9 mouse cellular contexts compared by ENCODE assay signal in the genomic region with DNA sequence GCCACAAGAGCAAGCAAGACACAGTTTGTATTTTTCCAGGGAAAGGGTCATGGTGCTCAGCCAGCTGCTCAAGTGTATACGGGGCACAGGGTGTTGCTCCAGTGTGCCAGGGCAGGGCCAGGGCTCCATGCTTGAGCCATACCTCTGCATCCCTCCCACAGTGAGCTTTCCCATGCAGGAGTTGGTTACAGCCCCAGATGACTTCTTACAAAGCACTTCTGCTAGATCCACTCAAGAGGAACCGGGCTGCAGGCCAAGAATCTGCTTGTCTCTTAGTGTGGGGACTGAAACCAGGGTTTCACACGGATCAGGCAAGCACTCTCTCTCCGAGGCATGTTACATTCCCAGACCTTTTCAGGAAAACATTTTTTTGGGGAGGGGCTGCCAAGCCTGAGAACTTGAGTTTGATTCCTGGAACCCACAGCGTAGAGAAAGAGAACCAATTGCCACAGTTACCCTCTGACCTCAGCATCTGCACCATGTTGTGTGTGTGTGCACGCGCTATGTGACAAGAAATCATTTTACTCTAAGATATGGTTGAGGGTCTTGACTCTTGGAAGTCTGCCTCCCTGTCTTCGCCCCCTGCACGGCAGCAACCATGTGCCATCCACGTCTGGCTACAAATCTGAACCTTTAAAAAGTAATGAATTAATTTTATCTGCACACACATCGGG. TPM values are rescaled to one million over a fixed set of nuclear protein-coding genes. Genes with fewer than 3 reads are reported as not detected.
DNase-seq lines count a peak whose midpoint lies in the region; ATAC-seq and TF ChIP-seq lines count a peak whose summit lies in the region.
"Had no signal": no experiment of that assay in that cellular context is flagged by ENCODE, and none has a peak within 500 bp of the region (broad histone marks: within the 10 kb centered on the region; RNA-seq: fewer than 3 reads in every experiment).

No protein-coding gene starts in this region.

- no peak for TF ChIP-seq CTCF in embryonic fibroblast, embryonic 13.5 days (IDR thresholded peaks at IDR 0.05; ENCODE audit: borderline replicate concordance, insufficient read depth, low read length)
- TF ChIP-seq CTCF in spleen, adult 2 months (IDR thresholded peaks at IDR 0.05; ENCODE audit: extremely low read depth, insufficient read depth, insufficient read length, insufficient replicate concordance) = no peak

- no peaks in the 10 kb centered on the region for H3K9me3 ChIP-seq in heart, embryonic 14.5 days (ENCODE audit: control insufficient read depth, low read length)
- no peaks in the 10 kb centered on the region for H3K9me3 ChIP-seq in lung, embryonic 15.5 days

- H3K27me3 ChIP-seq in heart, embryonic 14.5 days (ENCODE audit: control insufficient read depth, insufficient read depth, low read length) = no peaks in the 10 kb centered on the region
- H3K27me3 ChIP-seq in lung, embryonic 15.5 days = no peaks in the 10 kb centered on the region
- no peaks in the 10 kb centered on the region for H3K27me3 ChIP-seq in spleen, adult 2 months (ENCODE audit: control insufficient read depth, insufficient read depth, low read length)

- peak; percentile 53 for DNase-seq in ovary, adult 18-20 months (ENCODE audit: low spot score)
- no peak for DNase-seq in ovary, postnatal 10 days (ENCODE audit: low spot score)
- peak; percentile 83 to 93 for DNase-seq in kidney, postnatal 36 days
- DNase-seq in spleen, adult 2 months (ENCODE audit: low read depth in 1 of 2, low spot score in 2 of 2) = peak in 1 of 2 experiments; percentile 46
- no peak for DNase-seq in yolk sac, embryonic 10.5 days (ENCODE audit: low spot score)

- no peak for TF ChIP-seq POLR2A in embryonic fibroblast, embryonic 13.5 days (IDR thresholded peaks at IDR 0.05; ENCODE audit: low read depth, low read length)
- no peak for TF ChIP-seq POLR2A in spleen, adult 2 months (IDR thresholded peaks at IDR 0.05; ENCODE audit: low read depth, low read length)

- ATAC-seq in heart, embryonic 14.5 days (ENCODE audit: insufficient number of reproducible peaks, insufficient read depth, low FRiP score, low read depth) = peak; percentile 74
- peak; percentile 77 for ATAC-seq in lung, embryonic 15.5 days (ENCODE audit: borderline replicate concordance, extremely low read depth, low FRiP score, low TSS enrichment)

- H3K36me3 ChIP-seq in heart, embryonic 14.5 days (ENCODE audit: control insufficient read depth, insufficient read depth, low read length) = no peaks in the 10 kb centered on the region
- no peaks in the 10 kb centered on the region for H3K36me3 ChIP-seq in lung, embryonic 15.5 days
- H3K36me3 ChIP-seq in spleen, adult 2 months (ENCODE audit: control insufficient read depth, insufficient read depth, low read length) = no peaks in the 10 kb centered on the region

- H3K4me1 ChIP-seq in embryonic fibroblast, embryonic 13.5 days (ENCODE audit: control insufficient read depth, insufficient read depth, low read length) = peaks cover 20% of the 10 kb centered on the region; the same call in 1 of the 2 replicates
- H3K4me1 ChIP-seq in heart, embryonic 14.5 days (ENCODE audit: control insufficient read depth in 2 of 2, insufficient read depth in 2 of 2, low read length in 2 of 2) = peaks cover 35 to 48% of the 10 kb centered on the region in 2 experiments
- H3K4me1 ChIP-seq in lung, embryonic 15.5 days = peaks cover 63% of the 10 kb centered on the region
- peaks cover 43% of the 10 kb centered on the region; the same call in 1 of the 2 replicates for H3K4me1 ChIP-seq in spleen, adult 2 months (ENCODE audit: control insufficient read depth, insufficient read depth, insufficient read length)

- no peak overlapping the region for H3K4me3 ChIP-seq in embryonic fibroblast, embryonic 13.5 days (ENCODE audit: insufficient read depth, low read length)
- no peak overlapping the region for H3K4me3 ChIP-seq in heart, embryonic 14.5 days (ENCODE audit: control insufficient read depth in 1 of 2, insufficient read depth in 1 of 2, low read depth in 1 of 2, low read length in 2 of 2)
- no peak overlapping the region for H3K4me3 ChIP-seq in lung, embryonic 15.5 days
- no peak overlapping the region for H3K4me3 ChIP-seq in spleen, adult 2 months (ENCODE audit: extremely low read depth, insufficient read depth, insufficient read length)

- peak overlapping the region; percentile 77 for H3K27ac ChIP-seq in embryonic fibroblast, embryonic 13.5 days (ENCODE audit: insufficient read depth, low read length)
- H3K27ac ChIP-seq in heart, embryonic 14.5 days (replicated peaks in 1 of 2; ENCODE audit: control insufficient read depth in 1 of 2, insufficient read depth in 1 of 2, low read depth in 2 of 2, low read length in 2 of 2) = peak overlapping the region; percentile 76
- H3K27ac ChIP-seq in lung, embryonic 15.5 days = peak overlapping the region; percentile 85
- peak overlapping the region; percentile 74 for H3K27ac ChIP-seq in spleen, adult 2 months (ENCODE audit: insufficient read depth, low read length)

- H3K9ac ChIP-seq in heart, embryonic 14.5 days (ENCODE audit: low read length) = peak overlapping the region; percentile 46; the same call in 1 of the 2 replicates
- no peak overlapping the region for H3K9ac ChIP-seq in lung, embryonic 15.5 days

- 31% methylated on average over 11 of the region's 11 CpGs for WGBS in heart, embryonic 14.5 days
- 33% methylated on average over 11 of the region's 11 CpGs for WGBS in lung, embryonic 15.5 days
- 66% methylated on average over 11 of the region's 11 CpGs for WGBS in spleen, adult 2 months

- peak overlapping the region; percentile 41 for H3K4me2 ChIP-seq in heart, embryonic 14.5 days (ENCODE audit: low read length)
- H3K4me2 ChIP-seq in lung, embryonic 15.5 days = no peak overlapping the region

RNA-seq across cellular contexts. Expression of a gene that starts 19.6 kb away (rescaled TPM):
- 8.4 and 8.5 TPM in 2 replicates for polyA plus RNA-seq in embryonic fibroblast, embryonic 13.5 days (2011; ENCODE audit: insufficient read length, low read depth, missing spikeins)
- polyA plus RNA-seq in heart, embryonic 14.5 days (2014; fragmentation: Nextera tagmentation; extraction: Ambion mirVana) = 1.3 and 1.5 TPM in 2 replicates
- 2.8 and 3.5 TPM in 2 replicates for polyA plus RNA-seq in lung, embryonic 15.5 days (2015; fragmentation: Nextera tagmentation; extraction: Ambion mirVana)
- 49.6 and 57.7 TPM in 2 replicates for polyA plus RNA-seq in spleen, adult 2 months (2012; rRNA removed)

RNA-seq across cellular contexts. Expression of a gene that starts 29.4 kb away (rescaled TPM):
- polyA plus RNA-seq in embryonic fibroblast, embryonic 13.5 days (2011; ENCODE audit: insufficient read length, low read depth, missing spikeins) = not detected in 2 replicates
- not detected in 2 replicates for polyA plus RNA-seq in heart, embryonic 14.5 days (2014; fragmentation: Nextera tagmentation; extraction: Ambion mirVana)
- not detected in 2 replicates for polyA plus RNA-seq in lung, embryonic 15.5 days (2015; fragmentation: Nextera tagmentation; extraction: Ambion mirVana)
- not detected in 2 replicates for polyA plus RNA-seq in spleen, adult 2 months (2012; rRNA removed)
- polyA plus RNA-seq: limb, embryonic 11.5 days had no signal

RNA-seq across cellular contexts. Expression of a gene that starts 39.3 kb away (rescaled TPM):
- polyA plus RNA-seq in embryonic fibroblast, embryonic 13.5 days (2011; ENCODE audit: insufficient read length, low read depth, missing spikeins) = 0.68 TPM in 1 of 2 replicates, not detected in the other
- polyA plus RNA-seq in heart, embryonic 14.5 days (2014; fragmentation: Nextera tagmentation; extraction: Ambion mirVana) = 0.18 and 0.30 TPM in 2 replicates
- polyA plus RNA-seq in lung, embryonic 15.5 days (2015; fragmentation: Nextera tagmentation; extraction: Ambion mirVana) = 0.87 and 1.1 TPM in 2 replicates
- polyA plus RNA-seq in spleen, adult 2 months (2012; rRNA removed) = not detected in 2 replicates

Comparison
In these comparisons a context has a peak if more than half of its experiments do, and no peak if none do; other contexts are left out.
1. DNase-seq: peak in ovary, adult 18-20 months (single experiment) and kidney, postnatal 36 days (2 of 2); none in ovary, postnatal 10 days (single experiment) and yolk sac, embryonic 10.5 days (single experiment).
2. Peak in every context shown above with its lines, with median percentiles within 50 percentile points of each other: H3K27ac ChIP-seq.